Mouse (Mus musculus) right cerebral cortex, postnatal 25 days (tissue): ENCODE measurements around the gene Stk19.

ENCODE experiments used
- DNase-seq: peaks from one replicate; pipeline ENCODE4 v3.0.0; 2022

Gene Stk19

DNA sequence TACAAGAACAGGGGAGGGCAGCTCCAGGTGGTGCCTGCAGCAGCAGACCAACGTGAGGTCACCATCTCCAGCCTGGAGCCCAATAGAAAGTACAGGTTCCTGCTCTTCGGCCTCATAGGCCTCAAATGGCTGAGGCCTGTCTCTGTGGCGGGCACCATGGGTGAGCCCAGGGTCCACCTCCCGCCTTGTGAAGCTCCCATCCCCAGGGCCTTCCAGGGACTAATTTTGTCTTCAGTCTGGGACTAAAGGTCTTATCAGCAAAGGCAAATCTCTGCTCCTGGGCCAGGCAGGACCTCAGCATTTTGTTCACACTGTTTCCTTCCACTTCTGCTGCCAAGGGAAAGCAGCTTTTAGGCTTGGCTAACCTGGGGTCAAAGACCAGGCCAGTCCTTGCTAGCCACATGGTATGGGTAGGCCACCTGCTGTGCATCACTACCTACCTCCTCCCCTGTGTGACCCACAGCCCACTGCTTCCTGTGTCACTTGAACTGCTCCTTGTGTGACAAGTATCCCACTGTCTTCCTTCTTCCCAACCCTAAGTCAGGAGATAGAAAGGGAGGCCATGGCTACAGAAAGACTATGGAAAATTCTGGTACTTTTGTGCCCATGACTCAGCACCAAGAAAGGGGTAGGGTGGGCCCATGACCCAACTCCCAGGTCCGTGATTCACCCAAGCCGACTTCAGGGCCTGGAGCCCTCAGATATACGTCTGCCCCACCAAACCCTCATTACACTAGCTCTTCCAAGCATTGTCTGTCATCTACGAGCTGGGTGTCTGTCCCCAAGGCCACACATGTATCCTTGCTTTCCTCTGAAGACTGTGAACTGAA lies 40.2 kb downstream of the Stk19 start:
- no peak for DNase-seq

DNA sequence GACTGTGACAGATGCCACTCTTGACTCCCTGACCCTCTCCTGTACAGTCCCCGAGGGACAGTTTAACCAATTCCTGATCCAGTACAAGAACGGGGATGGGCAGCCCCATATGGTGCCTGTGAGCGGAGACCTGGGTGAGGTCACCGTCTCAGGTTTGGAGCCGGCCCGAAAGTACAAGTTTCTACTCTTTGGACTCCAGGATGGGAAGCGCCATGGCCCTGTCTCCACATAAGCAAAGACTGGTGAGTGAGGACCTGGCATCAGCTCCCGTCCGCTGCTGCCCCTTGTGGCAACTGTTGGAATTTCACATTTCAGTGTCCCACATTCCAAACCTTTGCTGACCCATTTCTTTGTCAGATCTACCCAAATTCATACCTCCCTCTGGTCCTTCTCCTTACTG lies 41.1 kb downstream of the Stk19 start:
- DNase-seq: no peak

DNA sequence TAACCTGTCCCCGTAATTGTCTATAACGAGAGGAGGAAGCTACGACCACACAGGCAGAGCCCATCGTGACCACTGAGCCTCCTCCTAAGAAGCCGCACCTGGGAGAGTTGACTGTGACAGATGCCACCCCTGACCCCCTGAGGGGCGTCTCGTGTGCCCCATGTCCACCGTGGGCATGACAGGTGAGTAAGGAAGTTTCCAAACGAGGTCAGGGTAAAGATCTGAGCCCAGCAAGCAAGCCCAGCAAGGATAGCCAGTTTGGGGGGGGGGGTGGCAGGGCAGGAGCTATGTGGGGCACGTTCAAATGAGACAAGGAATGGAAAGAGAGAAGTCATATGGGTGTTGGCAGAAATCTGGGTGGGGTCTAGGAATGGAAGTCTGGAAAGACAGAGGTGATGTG lies 41.7 kb downstream of the Stk19 start:
- no peak for DNase-seq

DNA sequence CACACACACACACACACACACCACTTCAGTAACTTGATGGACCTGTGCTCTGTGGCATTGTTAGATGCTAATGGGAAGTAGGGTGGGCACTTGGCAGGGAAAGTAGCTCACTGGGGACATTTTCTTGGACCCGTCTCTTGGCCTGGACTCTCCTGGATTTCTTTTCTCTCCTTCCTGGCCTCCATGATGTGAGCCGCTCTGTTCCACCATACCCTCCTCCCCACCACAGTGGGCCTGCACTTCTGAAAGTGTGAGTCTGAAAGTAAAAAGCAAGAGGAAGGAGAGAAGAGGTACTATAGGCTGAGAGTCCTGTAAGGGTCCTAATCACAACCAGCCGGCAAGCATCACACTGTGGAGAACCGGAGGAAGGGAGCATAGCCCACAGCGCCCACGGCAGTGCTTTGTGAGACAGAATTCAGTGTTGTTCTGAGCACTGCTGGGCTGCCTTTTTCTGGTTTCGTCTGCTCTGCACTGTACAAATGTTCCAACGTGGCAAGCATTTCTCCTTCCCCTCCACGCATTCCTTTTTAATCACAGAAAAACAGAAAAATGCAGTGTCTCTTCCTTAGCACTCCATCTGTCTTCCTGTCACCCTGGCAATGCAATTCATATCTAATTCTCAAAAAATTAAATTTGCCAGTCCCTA lies 58.9 kb downstream of the Stk19 start:
- DNase-seq: peak; percentile 37
